Mouse (Mus musculus): ENCODE measurements at regions not wholly inside any gene's neighbourhood (a gene's known extent, or its start where the extent isn't known, plus 50 kb on each side); places are given as distances from the start of the nearest gene placed in this dataset.

- TF ChIP-seq POLR2A (IDR thresholded peaks at IDR 0.05; ENCODE audit: low read depth, low read length): no peak
- TF ChIP-seq CTCF (IDR thresholded peaks at IDR 0.05; ENCODE audit: borderline replicate concordance, insufficient read depth, low read length): no peak
Measured at GRCm38 (mm10) chr11:24727404-24727803, 649.5 kb downstream of the Bcl11a start.

Measured in embryonic fibroblast, embryonic 13.5 days (primary cell).